In genomic region chr1:23998866-23999265, GRCm38 (mm10) we compare ENCODE assay signal across 23 mouse cellular contexts.
"Had no signal": no experiment of that assay in that cellular context is flagged by ENCODE, and none has a peak within 500 bp of the region (broad histone marks: within the 10 kb centered on the region; RNA-seq: fewer than 3 reads in every experiment).

No protein-coding gene starts in this region.

- H3K4me3 ChIP-seq: limb, embryonic 12.5 days; limb, embryonic 15.5 days; lung, embryonic 15.5 days; midbrain, embryonic 10.5 days; midbrain, embryonic 13.5 days; myocyte; neural tube, embryonic 13.5 days had no signal

- ATAC-seq: intestine, embryonic 16.5 days; midbrain, embryonic 13.5 days; midbrain, embryonic 16.5 days had no signal

- DNase-seq: kidney, adult 18-20 months; kidney, adult 9 months; kidney, postnatal 25 days; layer of hippocampus, postnatal 36 days; left cerebral cortex, postnatal 4 days; lung, adult 18-20 months; lung, postnatal 10 days; lung, postnatal 36 days; retina, postnatal 1 day; right cerebral cortex, postnatal 25 days; thymus, adult 18-20 months; thymus, postnatal 36 days had no signal

- H3K27me3 ChIP-seq: limb, embryonic 12.5 days; limb, embryonic 15.5 days; lung, embryonic 15.5 days; midbrain, embryonic 13.5 days; neural tube, embryonic 13.5 days had no signal

- H3K4me1 ChIP-seq: limb, embryonic 12.5 days; limb, embryonic 15.5 days; lung, embryonic 15.5 days; midbrain, embryonic 10.5 days; midbrain, embryonic 13.5 days; neural tube, embryonic 13.5 days had no signal

- H3K9ac ChIP-seq: limb, embryonic 12.5 days; limb, embryonic 15.5 days; liver, embryonic 14.5 days; lung, embryonic 15.5 days; midbrain, embryonic 13.5 days; neural tube, embryonic 13.5 days had no signal

- H3K9me3 ChIP-seq: limb, embryonic 15.5 days; lung, embryonic 15.5 days; midbrain, embryonic 10.5 days; midbrain, embryonic 13.5 days; neural tube, embryonic 13.5 days had no signal

- H3K27ac ChIP-seq: kidney, postnatal 0 days; limb, embryonic 12.5 days; limb, embryonic 15.5 days; liver, embryonic 14.5 days; lung, embryonic 15.5 days; midbrain, embryonic 10.5 days; midbrain, embryonic 13.5 days; neural tube, embryonic 13.5 days had no signal
